Mouse (Mus musculus) spleen, adult 2 months (tissue): ENCODE measurements around the gene Gnao1.

Experiments
- CTCF ChIP-seq: fragments of 200-500 bp; IDR thresholded peaks from 2 replicates; pipeline ENCODE4 v1.5.1; 2011; ENCODE audit warnings: mild to moderate bottlenecking, inconsistent platforms; ENCODE audit not compliant: insufficient read depth, insufficient read length, insufficient replicate concordance; ENCODE audit errors: extremely low read depth
- POLR2A ChIP-seq: fragments of 200-500 bp; IDR thresholded peaks from 2 replicates; pipeline ENCODE4 v1.6.1; 2011; ENCODE audit warnings: low read depth, low read length, inconsistent platforms

DNA sequence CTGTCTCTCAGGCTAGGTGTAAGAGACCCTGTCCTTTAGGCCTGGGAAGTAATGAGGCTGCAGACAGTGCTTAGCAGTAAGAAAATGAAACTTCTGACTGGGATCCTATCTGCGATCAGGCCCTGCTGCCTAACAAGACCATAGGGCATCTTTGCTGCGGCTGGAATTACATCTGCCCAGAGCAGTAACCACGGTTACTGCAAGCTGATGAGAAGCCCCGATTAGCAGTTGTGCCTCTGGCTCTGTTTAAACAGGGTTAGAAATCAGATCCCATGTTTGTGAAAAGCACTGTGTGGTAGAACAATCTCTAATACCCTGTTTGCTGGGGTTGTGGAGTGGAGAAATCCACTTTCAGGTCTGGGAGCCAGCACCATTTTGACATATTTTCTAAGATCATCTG is 50.3 kb downstream of the Gnao1 start:
- no peak for TF ChIP-seq POLR2A
- no peak for TF ChIP-seq CTCF
